Mouse (Mus musculus): ENCODE measurements at regions not wholly inside any gene's neighbourhood (a gene's known extent, or its start where the extent isn't known, plus 50 kb on each side); places are given as distances from the start of the nearest gene placed in this dataset.
"Not testable (repeated sequence)": the region's sequence is repeated elsewhere in the genome, so short reads cannot be mapped to it uniquely, and the experiment has no call there.

DNA sequence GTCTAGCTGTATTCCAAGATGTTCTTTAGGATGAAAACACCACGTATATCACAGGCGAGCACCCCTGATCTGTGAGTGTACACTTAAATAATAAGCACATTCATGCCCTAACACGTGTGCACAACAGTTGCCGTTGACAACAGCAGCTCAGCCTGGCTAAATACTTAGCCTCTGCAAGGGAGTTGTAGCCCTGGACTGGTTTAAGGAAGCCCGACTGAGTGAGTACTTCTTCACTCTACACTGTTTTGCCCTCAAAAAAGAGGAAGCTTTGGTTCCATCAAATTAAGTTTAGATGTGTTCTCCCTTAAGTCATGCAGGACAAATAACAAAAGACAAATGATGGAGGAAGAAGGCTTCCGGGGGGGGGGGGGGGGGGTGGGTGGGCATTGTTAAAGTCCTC, 208.0 kb upstream of the Rhobtb1 start:
- no peak for DNase-seq (ENCODE audit: extremely low spot score in 1 of 2, low spot score in 1 of 2)

GRCm38 (mm10) chr10:68956539-68956938, 194.7 kb upstream of the Rhobtb1 start:
- no peak for DNase-seq (ENCODE audit: extremely low spot score in 1 of 2, low spot score in 1 of 2)

DNA sequence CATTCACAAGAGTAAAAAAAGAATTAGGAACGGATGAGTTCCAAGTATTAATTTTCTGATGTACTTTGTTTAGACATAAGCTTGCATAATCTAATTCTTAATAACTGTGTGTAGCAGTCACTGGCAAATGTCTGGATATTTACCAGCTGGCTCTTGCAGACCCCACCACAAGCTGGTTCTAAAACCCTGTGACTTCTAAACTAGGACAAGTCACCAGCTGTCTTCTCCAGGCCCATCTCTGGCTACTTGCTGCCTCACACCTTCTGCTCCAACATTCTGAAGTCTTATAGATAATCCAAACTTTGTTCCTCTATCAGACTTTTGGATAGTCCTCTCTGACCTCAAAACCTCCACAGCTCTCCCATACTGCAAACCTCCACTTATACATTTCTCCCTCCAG, 189.9 kb upstream of the Rhobtb1 start:
- no peak for DNase-seq (ENCODE audit: extremely low spot score in 1 of 2, low spot score in 1 of 2)

DNA sequence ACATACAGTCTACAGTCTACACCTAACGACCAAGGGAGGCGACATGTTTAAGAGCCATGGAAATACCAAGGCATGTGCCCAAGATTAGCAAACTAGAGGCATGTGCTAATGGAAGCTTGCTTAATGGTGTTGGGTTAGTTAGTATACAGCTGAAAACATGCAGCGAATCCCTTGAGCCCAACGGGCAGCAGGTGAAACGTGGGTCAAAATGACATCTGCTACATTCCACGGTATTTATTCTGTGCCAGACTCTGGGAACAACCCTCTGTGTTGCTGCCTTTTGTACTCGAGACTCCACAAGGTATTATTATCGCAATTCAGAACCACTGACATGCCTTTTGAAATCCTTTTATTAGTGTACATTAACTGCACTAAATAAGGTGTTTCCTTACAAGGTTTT, 188.1 kb upstream of the Rhobtb1 start:
- DNase-seq (ENCODE audit: extremely low spot score in 1 of 2, low spot score in 1 of 2) = no peak

- DNase-seq (ENCODE audit: extremely low spot score in 1 of 2, low spot score in 1 of 2) = no peak
These were observed 186.0 kb upstream of the Rhobtb1 start for GRCm38 (mm10) chr10:68965271-68965670.

DNA sequence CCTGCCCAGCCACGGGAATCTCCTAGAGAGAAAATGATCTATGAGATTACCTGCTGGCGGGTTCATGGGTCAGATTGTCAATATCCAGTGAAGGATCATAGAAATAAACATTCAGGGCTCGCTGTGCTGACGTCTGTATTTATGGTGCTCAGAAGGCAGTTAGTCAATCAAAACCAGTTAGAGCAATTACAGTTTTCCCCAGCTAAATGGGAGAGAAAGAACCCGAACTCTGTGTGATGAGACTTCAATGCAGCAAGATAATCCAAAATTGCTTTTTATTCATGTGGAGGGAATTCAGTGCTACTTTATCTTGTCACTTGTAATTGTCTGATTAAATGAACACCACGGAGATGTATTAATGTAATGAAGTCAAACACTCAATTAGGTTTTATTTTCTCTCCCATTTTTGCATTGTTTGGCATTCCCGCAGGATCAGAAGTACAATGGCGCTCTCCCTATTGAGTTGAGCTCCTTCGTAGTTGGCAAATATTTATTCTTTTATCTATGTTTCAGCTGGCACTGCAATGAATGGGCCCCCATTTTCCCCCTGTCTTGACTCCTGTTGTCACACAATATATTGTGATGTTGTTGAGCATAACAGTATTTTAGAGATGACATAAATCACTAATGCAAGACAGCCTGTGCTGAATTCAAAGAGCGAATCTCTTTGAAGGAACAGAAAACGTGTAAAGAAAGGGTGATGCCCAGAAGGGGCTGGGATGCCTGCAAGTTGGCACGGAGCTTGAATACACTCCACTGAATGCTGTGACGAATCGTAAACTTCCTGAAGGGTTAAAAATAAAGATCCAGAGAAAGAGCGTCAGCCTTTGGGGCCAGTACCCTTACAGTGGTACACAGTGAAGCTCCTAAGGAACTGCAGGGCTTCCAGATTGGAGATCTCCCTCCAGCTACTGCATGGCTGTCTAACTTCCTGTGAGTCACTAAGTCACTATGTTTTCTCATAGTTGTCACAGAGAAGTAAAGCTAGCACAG, 183.0 kb upstream of the Rhobtb1 start:
- no peak for DNase-seq (ENCODE audit: extremely low spot score in 1 of 2, low spot score in 1 of 2)

DNA sequence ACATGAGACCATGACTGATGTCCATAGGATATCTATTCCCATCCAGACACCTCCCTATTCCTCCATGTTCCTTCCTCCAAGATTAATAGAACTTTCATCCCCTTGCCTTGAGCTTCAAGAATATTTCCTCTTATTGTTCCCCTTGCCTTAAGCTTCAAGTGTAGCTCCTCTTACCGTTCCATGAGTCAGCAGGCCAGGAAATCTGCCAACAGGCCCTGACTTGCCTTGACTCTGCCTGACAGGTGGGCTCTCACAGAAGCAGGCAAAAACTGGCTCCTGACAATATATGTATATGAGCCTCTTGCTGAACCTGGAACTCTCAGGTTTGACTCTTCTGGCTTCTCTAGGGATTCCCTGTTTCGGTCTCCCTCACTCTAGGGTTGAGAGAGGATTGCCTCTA, 180.7 kb upstream of the Rhobtb1 start:
- no peak for DNase-seq (ENCODE audit: extremely low spot score in 1 of 2, low spot score in 1 of 2)

- no peak for DNase-seq (ENCODE audit: extremely low spot score in 1 of 2, low spot score in 1 of 2)
These were observed 176.5 kb upstream of the Rhobtb1 start for GRCm38 (mm10) chr10:68974771-68975170.

GRCm38 (mm10) chr10:68976443-68977025, 174.7 kb upstream of the Rhobtb1 start:
- DNase-seq (ENCODE audit: extremely low spot score in 1 of 2, low spot score in 1 of 2) = no peak

DNA sequence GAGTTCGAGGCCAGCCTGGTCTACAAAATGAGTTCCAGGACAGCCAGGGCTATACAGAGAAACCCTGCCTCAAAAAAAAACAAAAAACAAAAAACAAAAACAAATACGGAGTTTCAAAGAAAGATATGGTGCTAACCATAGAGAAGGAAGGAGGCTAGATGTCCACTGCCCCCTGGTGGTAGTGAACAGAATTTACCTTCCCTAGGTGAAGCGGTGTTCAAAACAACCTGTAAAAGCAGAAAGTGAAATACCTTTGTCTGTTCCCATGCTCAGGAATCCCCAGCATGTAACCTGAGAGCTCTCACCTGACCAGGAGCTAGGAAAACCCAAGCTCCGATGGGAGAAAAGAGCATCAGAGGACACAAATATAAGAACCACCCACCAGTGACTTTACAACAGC, 173.1 kb upstream of the Rhobtb1 start:
- peak in 1 of 2 experiments; percentile 5 for DNase-seq (ENCODE audit: extremely low spot score in 1 of 2, low spot score in 1 of 2)

GRCm38 (mm10) chr10:68979949-68980348, 171.3 kb upstream of the Rhobtb1 start:
- DNase-seq (ENCODE audit: extremely low spot score in 1 of 2, low spot score in 1 of 2) = no peak

GRCm38 (mm10) chr10:68982288-68982687, 168.9 kb upstream of the Rhobtb1 start:
- no peak for DNase-seq (ENCODE audit: extremely low spot score in 1 of 2, low spot score in 1 of 2)

- no peak for DNase-seq (ENCODE audit: extremely low spot score in 1 of 2, low spot score in 1 of 2)
These were observed 160.7 kb upstream of the Rhobtb1 start for GRCm38 (mm10) chr10:68990584-68990983.

- DNase-seq (ENCODE audit: extremely low spot score in 1 of 2, low spot score in 1 of 2) = no peak
These were observed 151.6 kb upstream of the Rhobtb1 start for GRCm38 (mm10) chr10:68999610-69000009.

DNA sequence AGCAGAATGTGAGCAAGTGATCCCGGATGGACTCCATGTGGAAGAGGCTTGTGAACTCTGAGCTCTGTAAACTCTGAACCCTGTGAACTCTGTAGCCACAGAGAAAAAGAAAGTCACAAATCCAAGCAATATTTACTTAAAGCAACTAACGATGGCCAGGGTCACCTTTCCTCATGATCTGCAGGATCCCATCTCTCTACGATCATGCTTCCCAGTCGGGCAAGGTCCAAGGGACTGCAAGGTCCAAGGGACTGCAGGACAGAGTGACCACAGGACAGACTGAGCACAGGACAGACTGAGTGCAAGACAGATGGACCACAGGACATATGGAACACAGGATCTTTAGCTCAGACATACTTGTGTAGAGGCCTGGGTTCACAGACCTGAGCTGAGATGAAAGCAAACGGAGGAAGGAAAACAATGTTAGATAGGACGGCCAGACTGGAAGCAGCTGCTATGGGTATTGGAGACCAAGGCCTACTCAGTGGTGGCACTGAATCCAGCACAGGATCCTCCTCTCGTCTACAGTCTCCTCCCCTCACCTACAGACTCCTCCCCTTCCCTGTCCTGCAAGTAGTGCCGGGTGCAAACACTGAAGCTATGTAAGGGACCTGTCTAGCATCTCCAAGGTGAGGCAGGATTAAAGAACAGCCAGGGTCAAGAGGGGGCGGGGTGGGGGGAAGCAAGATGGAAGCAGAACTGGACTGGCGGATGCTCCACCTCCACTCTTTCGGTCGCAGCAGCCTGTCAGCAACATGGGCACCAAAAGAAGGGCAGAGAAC, 149.4 kb upstream of the Rhobtb1 start:
- no peak for DNase-seq (ENCODE audit: extremely low spot score in 1 of 2, low spot score in 1 of 2)

GRCm38 (mm10) chr10:69005199-69005872, 145.9 kb upstream of the Rhobtb1 start:
- peak; percentile 58 to 95 for DNase-seq (ENCODE audit: extremely low spot score in 1 of 2, low spot score in 1 of 2)

- DNase-seq (ENCODE audit: extremely low spot score in 1 of 2, low spot score in 1 of 2) = not testable (repeated sequence)
These were observed 142.6 kb upstream of the Rhobtb1 start for GRCm38 (mm10) chr10:69008679-69009078.

GRCm38 (mm10) chr10:69020811-69021743, 130.2 kb upstream of the Rhobtb1 start:
- no peak for DNase-seq (ENCODE audit: extremely low spot score in 1 of 2, low spot score in 1 of 2)

- DNase-seq (ENCODE audit: extremely low spot score in 1 of 2, low spot score in 1 of 2) = no peak
These were observed 117.8 kb upstream of the Rhobtb1 start for GRCm38 (mm10) chr10:69033410-69033809.
